Mouse (Mus musculus): ENCODE measurements around the gene Slc39a3. TPM values are rescaled to one million over a fixed set of nuclear protein-coding genes. Genes with fewer than 3 reads are reported as not detected.
"Not testable (repeated sequence)": the region's sequence is repeated elsewhere in the genome, so short reads cannot be mapped to it uniquely, and the experiment has no call there.

Gene Slc39a3
- polyA plus RNA-seq, 1 experiment from 2014 or later = 21.6 TPM

GRCm38 (mm10) chr10:81072290-81072689, 35.1 kb upstream of the Slc39a3 start:
- no peaks in the 10 kb centered on the region for H3K27me3 ChIP-seq (ENCODE audit: control insufficient read depth, insufficient read depth, low read length)
- WGBS = 95% methylated on average over 8 of the region's 8 CpGs
- ATAC-seq (replicated peaks; ENCODE audit: low FRiP score) (no peak), DNase-seq (ENCODE audit: low spot score) (no peak)
- H3K27ac ChIP-seq (ENCODE audit: low read depth, low read length) = no peak overlapping the region
- no peak overlapping the region for H3K4me2 ChIP-seq (ENCODE audit: low read depth, low read length, severe bottlenecking)
- H3K9ac ChIP-seq (ENCODE audit: low read length) = no peak overlapping the region
- no peaks in the 10 kb centered on the region for H3K9me3 ChIP-seq (ENCODE audit: control insufficient read depth, low read length)
- H3K36me3 ChIP-seq (ENCODE audit: control insufficient read depth, insufficient read depth, low read length) = peaks cover 4% of the 10 kb centered on the region; the same call in 1 of the 2 replicates
- no peak overlapping the region for H3K4me3 ChIP-seq (ENCODE audit: low read depth, low read length)
- H3K4me1 ChIP-seq (replicated peaks; ENCODE audit: control insufficient read depth, insufficient read depth, low read length) = peaks cover 16% of the 10 kb centered on the region

DNA sequence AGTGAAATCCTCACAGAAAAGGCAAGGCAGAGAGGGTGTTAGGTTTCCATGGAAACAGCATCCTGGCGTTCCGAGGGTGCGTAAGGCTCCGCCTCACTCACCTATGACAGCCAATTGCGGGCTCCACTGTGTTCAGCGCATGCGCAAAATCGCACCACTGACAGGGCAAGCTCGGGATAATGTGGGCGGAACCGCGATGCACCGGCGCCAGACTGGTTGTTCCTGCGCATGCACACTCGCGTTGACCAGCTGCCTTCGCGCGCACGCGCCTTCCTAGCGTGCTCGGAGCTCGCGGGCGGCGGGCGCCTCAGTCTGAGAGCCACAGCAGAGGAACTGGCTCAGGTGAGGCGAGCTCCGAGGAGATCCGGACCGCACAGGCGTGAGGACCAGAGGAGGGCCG, 32.6 kb upstream of the Slc39a3 start, which contains the start of gene Thop1:
TSS of gene Thop1 (plus strand) at position 200 of the 400 bp plus-strand sequence.
- peak within 1 kb of the TSS; percentile 41; the same call in 1 of the 2 replicates for H3K27ac ChIP-seq (ENCODE audit: low read depth, low read length)

GRCm38 (mm10) chr10:81068706-81069105, 31.5 kb upstream of the Slc39a3 start:
- Histone ChIP-seq H3K4me3 (ENCODE audit: low read depth, low read length) (no peak overlapping the region), H3K4me2 (ENCODE audit: low read depth, low read length, severe bottlenecking) (no peak overlapping the region), H3K9me3 (ENCODE audit: control insufficient read depth, low read length) (no peaks in the 10 kb centered on the region), H3K27me3 (ENCODE audit: control insufficient read depth, insufficient read depth, low read length) (no peaks in the 10 kb centered on the region), H3K27ac (ENCODE audit: low read depth, low read length) (no peak overlapping the region), H3K4me1 (replicated peaks; ENCODE audit: control insufficient read depth, insufficient read depth, low read length) (peaks cover 16% of the 10 kb centered on the region), H3K36me3 (ENCODE audit: control insufficient read depth, insufficient read depth, low read length) (peaks cover 4% of the 10 kb centered on the region; the same call in 1 of the 2 replicates), H3K9ac (ENCODE audit: low read length) (no peak overlapping the region)
- DNase-seq (ENCODE audit: low spot score) (no peak), ATAC-seq (replicated peaks; ENCODE audit: low FRiP score) (no peak)
- 73% methylated on average over 5 of the region's 5 CpGs for WGBS

More for the DNA sequence above, 32.6 kb upstream of the Slc39a3 start, which contains the start of gene Thop1:
- no peaks in the 10 kb centered on the region for H3K27me3 ChIP-seq (ENCODE audit: control insufficient read depth, insufficient read depth, low read length)
- H3K36me3 ChIP-seq (ENCODE audit: control insufficient read depth, insufficient read depth, low read length) = peaks cover 4% of the 10 kb centered on the region; the same call in 1 of the 2 replicates
- H3K9ac ChIP-seq (ENCODE audit: low read length) = peak within 1 kb of the TSS; percentile 86
- H3K9me3 ChIP-seq (ENCODE audit: control insufficient read depth, low read length) = no peaks in the 10 kb centered on the region
- ATAC-seq (replicated peaks; ENCODE audit: low FRiP score) (peak; percentile 96), DNase-seq (ENCODE audit: low spot score) (peak; percentile 100)
- H3K4me2 ChIP-seq (ENCODE audit: low read depth, low read length, severe bottlenecking) = peak within 1 kb of the TSS; percentile 81
- peaks cover 16% of the 10 kb centered on the region for H3K4me1 ChIP-seq (replicated peaks; ENCODE audit: control insufficient read depth, insufficient read depth, low read length)
- peak within 1 kb of the TSS; percentile 73 for H3K4me3 ChIP-seq (ENCODE audit: low read depth, low read length)
- WGBS = under 1% methylated on average over 35 of the region's 35 CpGs

DNA sequence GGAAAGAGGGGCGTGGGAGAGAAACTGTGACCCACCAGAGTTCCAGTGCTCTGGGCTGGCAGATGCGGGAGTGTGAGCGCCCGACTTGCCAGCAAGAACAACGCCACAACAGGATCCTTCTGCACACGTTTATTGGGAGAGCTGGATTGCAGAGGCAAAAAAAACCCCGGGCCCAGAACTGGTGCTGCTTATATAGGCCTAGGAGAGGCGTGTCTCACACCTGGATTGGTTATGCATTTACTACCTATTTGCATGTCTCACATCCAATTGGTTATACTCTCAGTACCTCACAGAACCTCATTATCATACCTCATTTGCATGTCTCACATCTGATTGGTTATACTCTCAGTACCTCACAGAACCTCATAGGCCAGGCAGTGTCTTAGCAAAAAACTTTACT, 27.3 kb upstream of the Slc39a3 start:
- not testable (repeated sequence) for H3K9ac ChIP-seq (ENCODE audit: low read length); H3K4me2 ChIP-seq (ENCODE audit: low read depth, low read length, severe bottlenecking); H3K36me3 ChIP-seq (ENCODE audit: control insufficient read depth, insufficient read depth, low read length); H3K9me3 ChIP-seq (ENCODE audit: control insufficient read depth, low read length); ATAC-seq (replicated peaks; ENCODE audit: low FRiP score); H3K4me3 ChIP-seq (ENCODE audit: low read depth, low read length); H3K4me1 ChIP-seq (replicated peaks; ENCODE audit: control insufficient read depth, insufficient read depth, low read length); H3K27ac ChIP-seq (ENCODE audit: low read depth, low read length); DNase-seq (ENCODE audit: low spot score); H3K27me3 ChIP-seq (ENCODE audit: control insufficient read depth, insufficient read depth, low read length)
- WGBS = 92% methylated on average over 8 of the region's 8 CpGs

GRCm38 (mm10) chr10:81062710-81063109, 25.5 kb upstream of the Slc39a3 start:
- no peak overlapping the region for H3K9ac ChIP-seq (ENCODE audit: low read length)
- no peaks in the 10 kb centered on the region for H3K36me3 ChIP-seq (ENCODE audit: control insufficient read depth, insufficient read depth, low read length)
- ATAC-seq (replicated peaks; ENCODE audit: low FRiP score) (no peak), DNase-seq (ENCODE audit: low spot score) (no peak)
- H3K4me2 ChIP-seq (ENCODE audit: low read depth, low read length, severe bottlenecking) = no peak overlapping the region
- no peak overlapping the region for H3K4me3 ChIP-seq (ENCODE audit: low read depth, low read length)
- H3K27me3 ChIP-seq (ENCODE audit: control insufficient read depth, insufficient read depth, low read length) = no peaks in the 10 kb centered on the region
- no peak overlapping the region for H3K27ac ChIP-seq (ENCODE audit: low read depth, low read length)
- H3K4me1 ChIP-seq (replicated peaks; ENCODE audit: control insufficient read depth, insufficient read depth, low read length) = peaks cover 8% of the 10 kb centered on the region
- 64% methylated on average over 4 of the region's 4 CpGs for WGBS
- H3K9me3 ChIP-seq (ENCODE audit: control insufficient read depth, low read length) = no peaks in the 10 kb centered on the region

DNA sequence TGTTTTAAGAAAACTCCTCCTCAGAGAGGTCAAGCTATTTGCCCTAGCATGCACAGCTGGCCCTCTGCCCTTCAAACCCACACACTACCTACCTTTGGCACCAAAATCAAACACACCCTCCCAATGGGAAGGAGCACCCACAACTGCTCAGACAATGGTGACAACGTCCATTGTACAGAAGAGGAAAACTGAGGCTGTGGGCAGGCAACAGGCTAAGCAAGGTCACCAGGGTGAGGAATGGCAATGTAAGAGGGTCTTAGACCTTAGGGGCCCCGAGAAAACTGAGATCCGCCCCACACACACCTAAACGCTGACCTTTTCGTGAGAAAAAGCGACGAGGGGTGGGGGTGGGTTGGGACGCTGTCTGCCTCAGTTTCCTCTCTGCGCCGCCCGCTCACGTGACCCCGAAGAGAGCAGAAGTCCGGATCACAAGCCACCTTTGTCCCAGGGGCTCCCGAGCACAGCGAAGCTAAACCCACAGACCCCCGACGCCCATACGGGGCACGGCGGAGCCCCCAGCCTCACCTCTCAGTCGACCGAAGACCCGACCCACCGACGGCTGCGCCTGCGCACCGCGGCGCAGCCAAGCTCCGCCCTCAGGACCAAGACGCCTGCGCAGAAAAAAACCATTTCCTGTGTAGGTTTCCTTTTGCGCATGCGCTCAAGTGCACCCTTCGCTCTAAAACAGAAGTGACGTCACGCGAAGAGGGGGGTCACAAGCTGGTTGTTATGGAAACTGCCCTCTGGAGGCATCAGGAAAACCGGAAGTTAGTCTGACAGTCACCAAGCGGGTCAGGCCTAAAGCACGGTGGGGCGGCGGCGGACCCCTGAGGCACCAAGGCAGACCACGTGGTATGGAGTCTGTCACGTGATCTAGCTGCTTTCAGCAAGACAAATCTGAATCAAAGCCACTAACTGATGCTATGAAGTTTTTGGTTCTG, 22.6 kb upstream of the Slc39a3 start, which contains the start of gene Sgta:
TSS of gene Sgta (minus strand) at position 579 of the 941 bp plus-strand sequence.
- Histone ChIP-seq H3K36me3 (ENCODE audit: control insufficient read depth, insufficient read depth, low read length) (no peaks in the 10 kb centered on the region), H3K9ac (ENCODE audit: low read length) (peak within 1 kb of the TSS; percentile 75), H3K4me1 (replicated peaks; ENCODE audit: control insufficient read depth, insufficient read depth, low read length) (peaks cover 8% of the 10 kb centered on the region), H3K9me3 (ENCODE audit: control insufficient read depth, low read length) (no peaks in the 10 kb centered on the region), H3K27me3 (ENCODE audit: control insufficient read depth, insufficient read depth, low read length) (no peaks in the 10 kb centered on the region), H3K27ac (ENCODE audit: low read depth, low read length) (0 out of 2 replicates have a peak within 1 kb of the TSS, but pooled peaks have one; percentile 50), H3K4me3 (ENCODE audit: low read depth, low read length) (peak within 1 kb of the TSS; percentile 83), H3K4me2 (ENCODE audit: low read depth, low read length, severe bottlenecking) (peak within 1 kb of the TSS; percentile 77)
- ATAC-seq (replicated peaks; ENCODE audit: low FRiP score) (peak; percentile 96), DNase-seq (ENCODE audit: low spot score) (peak; percentile 98)
- under 1% methylated on average over 48 of the region's 48 CpGs for WGBS

DNA sequence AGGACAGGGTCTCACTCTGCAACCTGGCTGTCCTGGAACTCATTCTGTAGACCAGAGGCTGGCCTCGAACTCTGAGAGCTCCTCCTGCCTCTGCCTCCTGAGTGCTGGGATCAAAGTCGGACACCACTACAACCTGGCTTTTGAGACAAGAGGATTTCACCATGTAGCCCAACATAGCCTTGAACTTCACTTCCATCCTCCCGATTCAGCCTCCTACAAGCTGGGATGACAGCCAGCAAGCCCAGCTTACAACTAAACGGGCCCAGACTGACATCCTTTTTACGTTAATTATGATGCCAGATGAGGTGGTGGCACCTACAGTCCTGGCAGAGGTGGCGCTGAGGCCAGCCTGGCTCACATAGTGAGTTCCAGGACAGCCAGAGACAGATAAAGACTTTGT, 21.7 kb upstream of the Slc39a3 start:
- Histone ChIP-seq H3K9ac (ENCODE audit: low read length) (no peak overlapping the region; the same call in 1 of the 2 replicates), H3K4me3 (ENCODE audit: low read depth, low read length) (peak overlapping the region; percentile 83), H3K36me3 (ENCODE audit: control insufficient read depth, insufficient read depth, low read length) (no peaks in the 10 kb centered on the region), H3K27me3 (ENCODE audit: control insufficient read depth, insufficient read depth, low read length) (no peaks in the 10 kb centered on the region), H3K27ac (ENCODE audit: low read depth, low read length) (no peak overlapping the region), H3K4me1 (replicated peaks; ENCODE audit: control insufficient read depth, insufficient read depth, low read length) (peaks cover 8% of the 10 kb centered on the region), H3K9me3 (ENCODE audit: control insufficient read depth, low read length) (no peaks in the 10 kb centered on the region), H3K4me2 (ENCODE audit: low read depth, low read length, severe bottlenecking) (peak overlapping the region; percentile 77)
- no peak for DNase-seq (ENCODE audit: low spot score)
- ATAC-seq (replicated peaks; ENCODE audit: low FRiP score) = no peak
- WGBS = 91% methylated on average over 6 of the region's 6 CpGs

DNA sequence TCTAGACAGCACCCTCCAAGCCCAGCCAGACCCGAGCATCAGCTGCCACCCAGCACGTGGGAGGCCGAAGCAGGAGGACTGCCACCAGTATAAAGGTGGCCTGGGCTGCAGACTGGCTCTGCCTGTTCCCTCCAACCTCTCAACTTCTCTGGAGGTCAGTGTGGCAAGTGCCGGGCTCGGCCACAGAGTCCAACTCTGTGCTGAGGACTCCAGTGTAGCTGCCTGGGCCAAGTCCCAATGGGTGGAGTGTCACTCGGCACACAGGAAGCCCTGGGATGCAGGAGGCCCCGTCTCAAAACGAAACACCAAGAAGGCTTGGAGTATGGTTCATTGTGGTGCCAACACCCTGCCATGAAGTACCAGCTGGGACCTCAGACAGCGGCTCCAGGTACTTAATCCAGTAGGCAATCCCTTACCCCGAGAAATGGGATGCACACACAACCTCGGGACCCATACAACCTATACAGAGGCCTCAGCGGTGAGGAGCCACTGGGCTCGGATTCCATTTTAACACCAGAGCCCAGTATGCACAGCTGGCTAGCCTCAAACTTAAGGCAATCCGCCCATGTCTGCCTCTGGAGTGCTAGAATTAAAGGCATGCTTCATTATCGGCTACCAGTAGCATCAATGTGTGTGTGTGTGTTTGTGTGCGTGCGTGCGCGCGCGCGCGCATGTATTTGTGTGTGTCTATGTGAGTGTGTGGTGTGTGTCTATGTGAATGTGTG, 20.3 kb upstream of the Slc39a3 start:
- WGBS = 94% methylated on average over 23 of the region's 23 CpGs

More for the DNA sequence above, 20.3 kb upstream of the Slc39a3 start:
- Histone ChIP-seq H3K27me3 (ENCODE audit: control insufficient read depth, insufficient read depth, low read length) (no peaks in the 10 kb centered on the region), H3K4me3 (ENCODE audit: low read depth, low read length) (no peak overlapping the region), H3K36me3 (ENCODE audit: control insufficient read depth, insufficient read depth, low read length) (no peaks in the 10 kb centered on the region), H3K4me1 (replicated peaks; ENCODE audit: control insufficient read depth, insufficient read depth, low read length) (peaks cover 8% of the 10 kb centered on the region), H3K9ac (ENCODE audit: low read length) (no peak overlapping the region), H3K9me3 (ENCODE audit: control insufficient read depth, low read length) (no peaks in the 10 kb centered on the region), H3K27ac (ENCODE audit: low read depth, low read length) (no peak overlapping the region), H3K4me2 (ENCODE audit: low read depth, low read length, severe bottlenecking) (no peak overlapping the region)
- no peak for DNase-seq (ENCODE audit: low spot score)
- ATAC-seq (replicated peaks; ENCODE audit: low FRiP score) = no peak
